Mouse (Mus musculus): ENCODE results near the gene Cdc14a.

- no peak for TF ChIP-seq CTCF (conservative IDR thresholded peaks at IDR 0.05; ENCODE audit: low read length)
- no peak for TF ChIP-seq POU5F1 (IDR thresholded peaks at IDR 0.05; ENCODE audit: borderline replicate concordance, low read length)
Observed at GRCm38 (mm10) chr3:116228360-116229245, 195.2 kb downstream of the Cdc14a start.

Measured in E14TG2a.4 (cell line).